Mouse (Mus musculus): ENCODE data around the gene Sbf2.

Gene Sbf2

DNA sequence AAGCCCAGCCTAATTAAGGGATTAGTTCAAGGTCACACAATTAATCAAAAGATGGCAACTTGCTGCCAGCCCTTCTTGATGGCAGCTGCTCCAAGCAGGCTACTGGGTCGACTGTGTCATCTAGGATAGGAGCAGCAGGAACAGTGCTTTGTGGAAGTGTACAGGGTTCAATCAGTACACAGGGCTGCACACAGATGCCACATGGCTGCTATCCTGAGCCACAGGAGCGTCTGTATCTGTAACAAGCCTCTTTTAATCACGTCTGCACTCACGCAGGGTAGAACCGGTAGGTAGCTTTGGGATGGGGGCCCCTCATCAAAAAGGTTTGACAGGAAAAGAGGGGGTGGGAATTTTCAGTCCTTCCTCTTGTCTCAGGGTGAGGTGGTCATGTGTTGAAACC lies 308.4 kb downstream of the Sbf2 start:
- no peak for DNase-seq (ENCODE audit: low spot score)

- no peak for DNase-seq (ENCODE audit: low spot score)
These were observed 309.2 kb downstream of the Sbf2 start for GRCm38 (mm10) chr7:110305486-110305885.

DNA sequence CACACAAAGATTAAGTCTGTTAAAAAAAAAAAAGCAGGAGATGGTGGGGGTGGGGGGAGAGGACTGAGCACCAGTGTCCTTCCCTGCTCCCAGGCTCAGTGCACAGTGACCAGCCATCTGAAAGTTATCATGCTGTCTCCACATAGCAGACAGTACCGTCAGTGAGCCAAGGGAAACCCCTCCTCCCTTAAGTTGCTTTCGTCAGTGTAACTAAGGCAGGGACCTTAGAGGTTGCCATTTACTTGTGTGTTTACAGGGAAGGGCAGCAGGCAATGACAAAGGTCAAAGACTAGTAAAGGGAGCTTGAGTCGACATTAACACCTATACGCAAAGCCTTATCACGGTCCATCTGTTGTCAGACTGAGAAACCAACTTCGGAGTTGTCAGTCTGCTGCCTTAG lies 311.8 kb downstream of the Sbf2 start:
- no peak for DNase-seq (ENCODE audit: low spot score)

DNA sequence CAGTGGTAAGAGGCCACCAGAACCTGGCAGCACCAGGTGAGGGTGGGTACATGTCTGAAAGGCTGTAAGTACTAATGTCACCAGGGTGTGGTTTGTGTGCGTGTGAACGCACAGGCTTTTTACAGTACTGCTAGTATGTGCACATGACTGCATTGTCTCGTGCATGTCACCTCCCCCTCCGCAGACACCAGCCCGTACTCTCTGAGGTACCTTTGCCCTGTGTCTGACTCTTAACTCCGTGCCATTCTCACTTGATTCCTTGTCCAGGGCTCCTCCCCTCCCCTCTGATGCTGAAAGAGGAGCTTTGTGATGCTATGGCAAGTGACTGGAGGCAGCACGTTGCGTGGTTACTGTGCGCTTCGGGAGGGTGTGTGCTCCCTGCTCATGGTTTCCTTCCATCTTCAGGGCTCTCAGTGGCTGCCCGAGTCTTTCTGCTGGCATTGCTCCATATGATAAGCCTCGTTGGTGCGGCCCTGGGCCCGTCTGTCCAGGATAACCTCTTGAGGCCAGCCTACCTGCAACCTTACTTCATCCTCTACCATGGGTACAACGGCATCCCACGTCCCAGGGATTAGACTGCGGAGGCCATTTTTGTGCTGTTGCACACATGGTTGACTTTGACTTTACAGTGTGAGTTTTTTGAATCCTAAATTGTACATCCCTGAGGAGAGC lies 315.8 kb downstream of the Sbf2 start:
- DNase-seq (ENCODE audit: low spot score): no peak

GRCm38 (mm10) chr7:110298090-110298489 lies 316.6 kb downstream of the Sbf2 start:
- no peak for DNase-seq (ENCODE audit: low spot score)

- peak; percentile 58 for DNase-seq (ENCODE audit: low spot score)
These were observed 317.1 kb downstream of the Sbf2 start for GRCm38 (mm10) chr7:110297611-110298010.

DNA sequence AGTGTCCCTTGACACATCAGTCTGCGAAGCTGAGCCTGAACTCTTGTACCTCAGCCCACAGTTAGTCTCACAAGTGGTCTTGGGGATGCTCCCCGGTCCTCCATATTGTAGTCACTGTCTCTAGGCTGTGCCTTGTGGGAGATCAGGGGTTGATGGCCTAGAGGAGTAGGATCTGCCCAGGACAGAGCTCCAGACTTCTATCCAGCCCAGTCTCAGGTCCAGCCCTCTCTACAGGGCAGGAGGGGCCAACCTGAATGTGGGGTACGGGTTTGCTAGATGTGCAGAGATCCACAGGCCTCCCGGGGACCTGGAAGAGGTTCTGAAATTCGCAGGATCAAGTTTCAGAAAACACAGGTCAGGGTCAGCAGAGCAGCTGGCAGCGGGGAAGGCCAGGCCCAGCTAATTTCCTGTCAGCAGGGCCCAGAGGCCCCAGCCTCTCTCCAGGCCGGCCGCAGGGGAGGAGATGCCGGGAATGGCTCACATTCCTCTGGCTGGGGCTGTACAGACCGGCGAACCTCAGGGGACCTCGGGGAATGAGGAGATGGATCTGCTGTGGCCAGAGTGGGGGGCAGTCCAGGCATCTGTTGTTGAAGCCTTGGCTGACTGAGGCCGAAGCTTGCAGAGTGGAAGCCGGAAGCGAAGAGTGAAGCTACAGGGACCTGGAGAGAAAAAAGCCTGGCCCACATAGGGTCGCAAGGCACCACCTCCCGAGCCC lies 317.7 kb downstream of the Sbf2 start:
- DNase-seq (ENCODE audit: low spot score): peak; percentile 77

DNA sequence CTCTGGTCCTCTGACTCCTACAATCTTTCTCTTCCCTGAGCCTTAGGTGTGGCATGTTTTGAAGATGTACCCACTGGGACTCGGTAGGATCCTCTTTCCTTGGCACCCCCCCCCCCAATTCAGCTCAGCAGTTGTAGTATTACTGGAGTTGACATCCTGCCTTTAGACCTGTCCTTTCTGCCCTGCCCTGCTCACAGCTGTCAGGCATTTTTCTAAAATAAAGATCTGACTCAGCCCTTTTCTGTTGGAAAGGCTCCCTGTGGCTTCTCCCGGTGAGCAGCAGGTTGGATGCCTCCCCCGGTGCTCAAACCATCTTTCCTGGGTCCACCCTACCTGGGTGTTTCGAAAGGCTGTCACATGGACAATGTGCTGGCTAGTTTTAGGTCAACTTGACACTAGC lies 325.1 kb downstream of the Sbf2 start:
- no peak for DNase-seq (ENCODE audit: low spot score)

GRCm38 (mm10) chr7:110288731-110289191 lies 326.0 kb downstream of the Sbf2 start:
- peak; percentile 89 for DNase-seq (ENCODE audit: low spot score)

- DNase-seq (ENCODE audit: low spot score): no peak
These were observed 326.5 kb downstream of the Sbf2 start for GRCm38 (mm10) chr7:110288191-110288604.

GRCm38 (mm10) chr7:110287476-110288071 lies 327.1 kb downstream of the Sbf2 start:
- peak; percentile 59 for DNase-seq (ENCODE audit: low spot score)

DNA sequence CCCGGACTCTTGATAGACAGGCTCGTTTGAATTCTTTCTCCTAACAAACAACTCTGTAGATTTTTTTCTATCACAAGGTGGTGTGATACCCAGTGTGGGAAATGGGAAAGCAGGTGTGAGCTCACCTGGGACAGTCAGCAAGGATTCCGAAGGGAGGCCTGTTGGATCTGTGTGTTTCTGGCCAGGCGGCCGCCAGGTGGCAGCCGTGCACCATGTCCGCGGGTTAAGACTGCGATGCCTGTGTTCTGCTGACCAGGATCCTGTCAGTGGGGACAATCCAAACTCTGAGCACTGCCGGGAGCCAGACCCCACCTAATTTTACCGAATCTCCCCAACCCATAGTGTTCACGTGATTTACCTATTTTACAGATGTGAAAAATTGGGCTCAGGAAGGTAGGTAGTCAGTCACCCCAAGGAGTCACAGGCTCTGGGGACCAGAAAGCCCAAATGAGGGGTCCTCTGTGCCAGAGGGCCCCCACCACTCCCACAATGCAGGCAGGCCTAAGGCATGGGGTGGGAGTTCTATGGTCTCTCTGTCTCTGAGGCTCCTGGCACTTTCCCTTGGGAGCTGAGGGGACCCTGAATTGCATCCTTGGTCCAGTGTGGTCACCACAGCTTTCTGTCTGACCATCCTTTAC lies 327.8 kb downstream of the Sbf2 start:
- DNase-seq (ENCODE audit: low spot score): peak; percentile 91

- no peak for DNase-seq (ENCODE audit: low spot score)
These were observed 328.5 kb downstream of the Sbf2 start for GRCm38 (mm10) chr7:110286198-110286732.

GRCm38 (mm10) chr7:110285849-110286151 lies 328.9 kb downstream of the Sbf2 start:
- DNase-seq (ENCODE audit: low spot score): no peak

GRCm38 (mm10) chr7:110285076-110285848 lies 329.5 kb downstream of the Sbf2 start:
- no peak for DNase-seq (ENCODE audit: low spot score)

GRCm38 (mm10) chr7:110283484-110284275 lies 331.0 kb downstream of the Sbf2 start:
- DNase-seq (ENCODE audit: low spot score): no peak

DNA sequence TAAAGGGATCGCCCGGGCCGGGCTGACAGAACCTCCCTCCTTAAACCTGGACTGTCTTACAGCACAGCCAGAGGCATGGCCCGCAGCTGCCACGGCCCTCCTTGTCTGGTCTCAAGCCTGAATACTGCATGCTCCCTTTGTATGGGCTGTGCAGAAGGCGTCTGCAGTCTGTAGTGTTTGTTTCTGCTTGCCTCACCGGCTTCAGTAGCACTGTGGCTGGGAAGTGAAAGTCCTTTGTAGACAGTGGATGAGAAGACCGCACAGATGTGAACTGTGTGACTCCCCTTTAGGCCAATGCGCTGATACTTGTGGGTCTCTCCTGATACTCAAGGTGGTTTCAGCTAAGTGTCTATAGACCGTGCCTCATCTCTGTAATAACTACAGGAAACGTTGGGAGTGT lies 331.9 kb downstream of the Sbf2 start:
- no peak for DNase-seq (ENCODE audit: low spot score)

GRCm38 (mm10) chr7:110281435-110282256 lies 333.1 kb downstream of the Sbf2 start:
- DNase-seq (ENCODE audit: low spot score): no peak

DNA sequence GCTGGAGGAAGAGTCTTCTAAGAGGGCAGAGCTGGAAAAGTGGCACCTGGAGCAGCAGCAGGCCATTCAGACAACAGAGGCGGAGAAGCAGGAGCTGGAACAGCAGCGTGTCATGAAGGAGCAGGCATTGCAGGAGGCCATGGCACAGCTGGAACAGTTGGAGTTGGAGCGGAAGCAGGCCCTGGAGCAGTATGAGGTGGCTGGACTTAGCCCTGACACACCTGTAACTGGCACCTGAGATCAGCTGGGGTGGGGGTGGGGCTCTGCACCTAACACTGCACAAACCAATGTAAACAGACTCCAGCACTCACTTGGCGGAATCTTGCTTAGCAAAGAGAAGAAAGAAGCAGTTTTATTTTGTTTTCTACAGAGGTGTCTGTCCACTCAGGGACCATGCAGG lies 335.5 kb downstream of the Sbf2 start:
- no peak for DNase-seq (ENCODE audit: low spot score)

GRCm38 (mm10) chr7:110277734-110278245 lies 336.9 kb downstream of the Sbf2 start:
- DNase-seq (ENCODE audit: low spot score): no peak

All from testis, postnatal 10 days (tissue).